Mouse (Mus musculus) kidney, adult 11 months (tissue): Measurements from ENCODE around the gene Car4.

ENCODE experiments used
- DNase-seq: peaks from one replicate; pipeline ENCODE4 v3.0.0; 2022

The Car4 gene

GRCm38 (mm10) chr11:84959181-84959580, 1.6 kb downstream of the Car4 start:
- peak; percentile 55 for DNase-seq

- peak; percentile 87 for DNase-seq
Observed at GRCm38 (mm10) chr11:84959701-84960181, 2.2 kb downstream of the Car4 start.

GRCm38 (mm10) chr11:84960291-84960690, 2.7 kb downstream of the Car4 start:
- DNase-seq, result no peak

GRCm38 (mm10) chr11:84960780-84961179, 3.2 kb downstream of the Car4 start:
- no peak for DNase-seq

- DNase-seq, result no peak
Observed at GRCm38 (mm10) chr11:84961571-84961970, 4.0 kb downstream of the Car4 start.

- no peak for DNase-seq
Observed at GRCm38 (mm10) chr11:84962536-84962935, 5.0 kb downstream of the Car4 start.

GRCm38 (mm10) chr11:84963556-84963955, 6.0 kb downstream of the Car4 start:
- no peak for DNase-seq

- DNase-seq, result no peak
Observed at GRCm38 (mm10) chr11:84966696-84967095, 9.1 kb downstream of the Car4 start.

GRCm38 (mm10) chr11:84967113-84967512, 9.5 kb downstream of the Car4 start:
- DNase-seq, result no peak

GRCm38 (mm10) chr11:84968309-84968708, 10.7 kb downstream of the Car4 start:
- no peak for DNase-seq

- DNase-seq, result peak; percentile 83
Observed at GRCm38 (mm10) chr11:84968775-84969174, 11.2 kb downstream of the Car4 start.

GRCm38 (mm10) chr11:84972067-84972466, 14.5 kb downstream of the Car4 start:
- DNase-seq, result no peak

- no peak for DNase-seq
Observed at GRCm38 (mm10) chr11:84973661-84974060, 16.1 kb downstream of the Car4 start.

- no peak for DNase-seq
Observed at GRCm38 (mm10) chr11:84974582-84974981, 17.0 kb downstream of the Car4 start.

GRCm38 (mm10) chr11:84976706-84977105, 19.1 kb downstream of the Car4 start:
- no peak for DNase-seq

- DNase-seq, result no peak
Observed at GRCm38 (mm10) chr11:84977385-84977952, 19.9 kb downstream of the Car4 start.

- DNase-seq, result peak; percentile 33
Observed at GRCm38 (mm10) chr11:84978113-84978512, 20.5 kb downstream of the Car4 start.

GRCm38 (mm10) chr11:84979351-84979750, 21.8 kb downstream of the Car4 start:
- no peak for DNase-seq

- no peak for DNase-seq
Observed at GRCm38 (mm10) chr11:84980697-84981096, 23.1 kb downstream of the Car4 start.

- no peak for DNase-seq
Observed at GRCm38 (mm10) chr11:84985421-84985820, 27.8 kb downstream of the Car4 start.

- no peak for DNase-seq
Observed at GRCm38 (mm10) chr11:84988341-84988919, 30.8 kb downstream of the Car4 start.

GRCm38 (mm10) chr11:84992996-84993395, 35.4 kb downstream of the Car4 start:
- no peak for DNase-seq

- no peak for DNase-seq
Observed at GRCm38 (mm10) chr11:84995241-84995640, 37.7 kb downstream of the Car4 start.

GRCm38 (mm10) chr11:85003566-85003965, 46.0 kb downstream of the Car4 start:
- no peak for DNase-seq

GRCm38 (mm10) chr11:85013121-85013520, 55.5 kb downstream of the Car4 start:
- no peak for DNase-seq
